Mouse (Mus musculus): Measurements from ENCODE around the gene Clk2. TPM values are rescaled to one million over a fixed set of nuclear protein-coding genes. Genes with fewer than 3 reads are reported as not detected.
A peak's percentile ranks its signal among the peaks of the same experiment; 100 is the strongest.

Gene Clk2
- polyA plus RNA-seq, 1 experiment from 2014 or later, result 25.3 TPM

DNA sequence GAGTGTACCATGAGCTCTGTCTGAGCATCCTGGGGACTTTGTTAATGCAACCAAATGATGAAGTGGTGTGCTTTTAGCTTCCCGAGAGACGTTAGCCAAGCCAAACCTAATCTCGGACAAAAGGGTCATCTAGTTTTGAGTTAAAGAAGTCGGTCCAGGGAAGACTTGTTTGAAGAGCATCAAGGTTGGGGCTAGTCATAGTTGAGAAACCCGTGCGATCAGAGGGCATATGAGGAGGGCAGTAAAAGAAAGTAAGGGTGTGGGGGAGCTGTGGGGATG, 13.5 kb downstream of the Clk2 start:
- no peaks in the 10 kb centered on the region for H3K9me3 ChIP-seq (ENCODE audit: control insufficient read depth, low read length)
- WGBS, result 4% methylated on average over 6 of the region's 6 CpGs
- peak overlapping the region; percentile 85 for H3K9ac ChIP-seq (ENCODE audit: low read length)
- DNase-seq (ENCODE audit: low spot score) (no peak), ATAC-seq (replicated peaks; ENCODE audit: low FRiP score, low TSS enrichment, low read depth) (no peak)
- no peaks in the 10 kb centered on the region for H3K27me3 ChIP-seq (replicated peaks; ENCODE audit: control insufficient read depth, insufficient read depth, low read length)
- peaks cover 12% of the 10 kb centered on the region for H3K4me1 ChIP-seq (replicated peaks; ENCODE audit: control insufficient read depth, insufficient read depth, low read length)
- peak overlapping the region; percentile 70; the same call in 1 of the 2 replicates for H3K27ac ChIP-seq (ENCODE audit: low read depth)
- H3K36me3 ChIP-seq (ENCODE audit: control insufficient read depth, insufficient read depth, low read length), result peaks cover 67% of the 10 kb centered on the region
- H3K4me3 ChIP-seq (ENCODE audit: low read depth, low read length), result peak overlapping the region; percentile 87
- peak overlapping the region; percentile 85 for H3K4me2 ChIP-seq (ENCODE audit: low read length)

DNA sequence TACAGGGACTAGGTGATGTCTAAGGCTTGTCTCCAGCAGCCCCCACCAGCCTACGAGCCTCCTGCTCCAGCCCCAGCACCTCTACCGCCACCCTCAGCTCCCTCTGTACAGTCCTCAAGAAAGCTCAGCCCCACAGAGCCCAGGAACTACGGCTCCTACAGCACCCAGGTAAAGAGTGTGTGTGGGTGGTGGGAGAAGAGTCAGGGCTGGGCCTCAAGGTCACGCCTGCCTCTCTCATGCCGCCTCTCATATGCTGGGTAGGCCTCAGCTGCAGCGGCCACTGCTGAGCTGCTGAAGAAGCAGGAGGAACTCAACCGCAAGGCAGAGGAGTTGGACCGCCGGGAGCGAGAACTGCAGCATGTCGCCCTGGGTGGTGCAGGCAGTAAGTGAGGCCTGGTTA, 14.5 kb downstream of the Clk2 start:
- ATAC-seq (replicated peaks; ENCODE audit: low FRiP score, low TSS enrichment, low read depth) (no peak), DNase-seq (ENCODE audit: low spot score) (no peak)
- Histone ChIP-seq H3K4me2 (ENCODE audit: low read length) (no peak overlapping the region), H3K9me3 (ENCODE audit: control insufficient read depth, low read length) (no peaks in the 10 kb centered on the region), H3K4me3 (ENCODE audit: low read depth, low read length) (no peak overlapping the region), H3K4me1 (replicated peaks; ENCODE audit: control insufficient read depth, insufficient read depth, low read length) (peaks cover 18% of the 10 kb centered on the region), H3K9ac (ENCODE audit: low read length) (no peak overlapping the region), H3K36me3 (ENCODE audit: control insufficient read depth, insufficient read depth, low read length) (peaks cover 57% of the 10 kb centered on the region), H3K27me3 (replicated peaks; ENCODE audit: control insufficient read depth, insufficient read depth, low read length) (no peaks in the 10 kb centered on the region), H3K27ac (ENCODE audit: low read depth) (no peak overlapping the region)
- 89% methylated on average over 11 of the region's 11 CpGs for WGBS

DNA sequence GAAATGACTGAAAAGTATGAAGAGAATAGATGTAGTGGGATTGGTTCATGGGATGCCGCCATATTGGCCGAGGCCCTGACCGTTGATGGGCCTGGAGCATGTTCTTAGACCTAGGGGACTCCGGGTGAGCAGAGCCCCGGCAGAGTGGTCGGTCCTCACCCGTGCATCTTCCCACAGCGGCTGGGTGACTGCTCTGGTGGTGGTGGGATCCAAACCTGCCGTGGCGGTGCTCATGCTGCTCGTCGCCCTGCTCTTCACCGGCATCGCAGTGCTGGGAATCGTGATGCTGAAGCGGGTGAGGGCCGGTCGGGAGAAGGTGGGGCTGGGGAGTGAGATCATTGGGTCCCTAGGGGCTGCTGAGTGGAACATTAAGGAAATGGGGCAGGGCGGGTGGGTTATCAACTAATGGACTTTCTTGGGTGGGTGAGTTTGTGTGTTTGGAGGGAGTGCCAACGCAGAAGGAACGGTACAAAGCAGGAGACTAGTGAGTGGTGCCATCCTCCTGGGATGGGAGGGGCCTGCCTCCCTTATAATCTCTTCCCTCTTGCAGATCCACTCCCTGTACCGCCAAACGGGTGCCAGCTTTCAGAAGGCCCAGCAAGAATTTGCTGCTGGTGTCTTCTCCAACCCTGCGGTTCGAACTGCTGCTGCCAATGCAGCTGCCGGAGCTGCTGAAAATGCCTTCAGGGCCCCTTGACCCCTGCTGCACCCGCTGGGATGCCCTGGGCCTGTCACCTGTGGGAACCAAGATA, 17.3 kb downstream of the Clk2 start:
- Histone ChIP-seq H3K9me3 (ENCODE audit: control insufficient read depth, low read length) (no peaks in the 10 kb centered on the region), H3K9ac (ENCODE audit: low read length) (no peak overlapping the region), H3K4me3 (ENCODE audit: low read depth, low read length) (no peak overlapping the region), H3K27me3 (replicated peaks; ENCODE audit: control insufficient read depth, insufficient read depth, low read length) (no peaks in the 10 kb centered on the region), H3K4me2 (ENCODE audit: low read length) (no peak overlapping the region), H3K36me3 (ENCODE audit: control insufficient read depth, insufficient read depth, low read length) (peaks cover 30% of the 10 kb centered on the region), H3K27ac (ENCODE audit: low read depth) (no peak overlapping the region), H3K4me1 (replicated peaks; ENCODE audit: control insufficient read depth, insufficient read depth, low read length) (peaks cover 28% of the 10 kb centered on the region)
- ATAC-seq (replicated peaks; ENCODE audit: low FRiP score, low TSS enrichment, low read depth), result no peak
- 90% methylated on average over 27 of the region's 27 CpGs for WGBS
- no peak for DNase-seq (ENCODE audit: low spot score)

DNA sequence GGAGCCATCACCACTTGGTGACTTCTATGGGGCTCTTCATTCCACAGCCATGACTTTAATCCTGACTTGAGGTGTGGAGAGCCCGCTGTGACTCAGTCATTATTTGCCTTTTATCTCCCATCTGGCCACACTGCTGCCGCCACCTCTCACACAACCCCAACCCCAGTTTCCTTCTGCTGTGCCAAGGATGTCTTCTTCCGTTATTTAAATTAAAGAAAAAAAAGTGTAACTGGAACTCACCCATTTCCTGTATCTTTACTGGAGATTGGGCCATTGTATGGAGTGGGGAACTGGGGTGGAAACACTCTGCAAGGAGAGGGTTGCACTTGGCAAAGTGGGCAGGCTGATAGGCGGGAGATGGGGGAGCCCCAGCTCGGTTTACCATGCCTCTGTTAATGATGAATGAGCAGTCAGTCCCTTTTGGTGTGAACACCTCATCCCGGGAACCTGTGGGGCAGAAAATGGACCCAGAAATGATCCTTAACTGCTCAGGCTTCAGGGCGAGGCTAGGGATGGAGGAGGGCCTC, 18.0 kb downstream of the Clk2 start:
- Histone ChIP-seq H3K4me3 (ENCODE audit: low read depth, low read length) (peak overlapping the region; percentile 54), H3K27ac (ENCODE audit: low read depth) (no peak overlapping the region), H3K36me3 (ENCODE audit: control insufficient read depth, insufficient read depth, low read length) (peaks cover 35% of the 10 kb centered on the region), H3K9me3 (ENCODE audit: control insufficient read depth, low read length) (no peaks in the 10 kb centered on the region), H3K4me2 (ENCODE audit: low read length) (peak overlapping the region; percentile 96), H3K9ac (ENCODE audit: low read length) (no peak overlapping the region; the same call in 1 of the 2 replicates), H3K27me3 (replicated peaks; ENCODE audit: control insufficient read depth, insufficient read depth, low read length) (no peaks in the 10 kb centered on the region), H3K4me1 (replicated peaks; ENCODE audit: control insufficient read depth, insufficient read depth, low read length) (peaks cover 28% of the 10 kb centered on the region)
- WGBS, result 39% methylated on average over 7 of the region's 7 CpGs
- DNase-seq (ENCODE audit: low spot score) (no peak), ATAC-seq (replicated peaks; ENCODE audit: low FRiP score, low TSS enrichment, low read depth) (peak; percentile 6; the same call in 1 of the 2 replicates)

DNA sequence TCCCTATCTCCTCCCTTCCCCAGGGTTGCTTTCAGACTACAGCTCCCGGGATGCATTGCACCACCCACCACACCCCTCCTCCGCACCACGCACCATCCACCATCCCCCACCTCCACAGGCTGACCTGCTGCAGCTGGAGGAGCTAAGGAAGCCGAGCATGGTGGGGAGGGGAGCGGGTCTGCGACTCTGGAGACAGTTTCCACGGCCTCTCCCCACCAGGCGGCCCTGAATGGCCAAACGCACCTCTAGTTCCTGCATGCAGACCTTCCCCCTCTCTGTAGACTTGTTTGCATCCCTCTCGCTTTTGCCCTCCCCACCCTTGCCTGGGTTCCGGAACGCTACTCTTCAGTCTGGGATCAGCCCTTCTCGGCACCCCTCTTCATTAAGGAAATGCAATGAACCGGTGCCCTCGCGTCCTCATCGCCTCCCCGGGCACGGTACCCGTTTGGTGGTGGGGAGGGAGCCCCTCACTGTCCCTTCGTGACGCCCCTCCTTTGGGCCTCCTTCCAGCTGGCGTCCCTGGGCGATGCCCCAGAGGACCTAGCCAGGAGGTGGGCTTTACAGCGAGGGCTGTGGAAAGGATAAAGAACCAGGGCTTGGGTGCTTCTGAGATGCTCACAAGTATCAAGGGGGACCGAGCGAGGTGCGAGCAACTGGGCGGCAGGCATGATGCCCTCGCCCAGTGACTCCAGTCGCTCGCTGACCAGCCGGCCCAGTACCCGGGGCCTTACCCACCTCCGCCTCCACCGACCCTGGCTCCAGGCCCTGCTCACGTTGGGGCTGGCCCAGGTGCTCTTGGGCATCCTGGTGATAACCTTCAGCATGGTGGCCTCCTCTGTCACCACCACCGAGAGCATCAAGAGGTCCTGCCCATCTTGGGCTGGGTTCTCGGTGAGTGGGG, 18.7 kb downstream of the Clk2 start, which contains the start of gene Fam189b:
Gene Fam189b, plus strand, starts transcription at position 86 of the 901 bp plus-strand sequence.
- peaks cover 37% of the 10 kb centered on the region for H3K36me3 ChIP-seq (ENCODE audit: control insufficient read depth, insufficient read depth, low read length)
- H3K4me2 ChIP-seq (ENCODE audit: low read length), result peak within 1 kb of the TSS; percentile 96
- H3K27me3 ChIP-seq (replicated peaks; ENCODE audit: control insufficient read depth, insufficient read depth, low read length), result no peaks in the 10 kb centered on the region
- DNase-seq (ENCODE audit: low spot score) (peak; percentile 93), ATAC-seq (replicated peaks; ENCODE audit: low FRiP score, low TSS enrichment, low read depth) (peak; percentile 88)
- H3K27ac ChIP-seq (ENCODE audit: low read depth), result peak within 1 kb of the TSS; percentile 77
- H3K9me3 ChIP-seq (ENCODE audit: control insufficient read depth, low read length), result no peaks in the 10 kb centered on the region
- peak within 1 kb of the TSS; percentile 54 for H3K4me3 ChIP-seq (ENCODE audit: low read depth, low read length)
- H3K9ac ChIP-seq (ENCODE audit: low read length), result peak within 1 kb of the TSS; percentile 82
- WGBS, result 6% methylated on average over 39 of the region's 39 CpGs
- peaks cover 24% of the 10 kb centered on the region for H3K4me1 ChIP-seq (replicated peaks; ENCODE audit: control insufficient read depth, insufficient read depth, low read length)

DNA sequence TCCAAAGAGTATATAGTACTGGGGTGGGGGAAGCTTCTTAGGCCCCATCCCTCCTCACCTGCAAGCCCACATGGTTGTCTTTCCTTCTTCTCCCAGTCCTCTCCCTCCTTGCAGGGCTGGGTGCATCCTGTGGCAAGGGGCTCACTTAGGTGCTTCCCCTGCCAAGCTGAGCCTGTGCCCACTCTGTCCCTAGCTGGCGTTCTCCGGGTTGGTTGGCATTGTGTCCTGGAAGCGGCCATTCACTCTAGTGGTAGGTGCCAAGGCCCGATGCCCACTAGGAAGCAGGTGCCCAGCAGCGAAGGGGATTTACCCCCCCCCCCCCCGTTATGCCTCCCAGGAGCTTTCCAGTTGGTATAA, 19.3 kb downstream of the Clk2 start:
- peak overlapping the region; percentile 96 for H3K4me2 ChIP-seq (ENCODE audit: low read length)
- peaks cover 18% of the 10 kb centered on the region for H3K4me1 ChIP-seq (replicated peaks; ENCODE audit: control insufficient read depth, insufficient read depth, low read length)
- H3K27me3 ChIP-seq (replicated peaks; ENCODE audit: control insufficient read depth, insufficient read depth, low read length), result no peaks in the 10 kb centered on the region
- H3K9me3 ChIP-seq (ENCODE audit: control insufficient read depth, low read length), result no peaks in the 10 kb centered on the region
- DNase-seq (ENCODE audit: low spot score) (no peak), ATAC-seq (replicated peaks; ENCODE audit: low FRiP score, low TSS enrichment, low read depth) (no peak)
- peaks cover 37% of the 10 kb centered on the region for H3K36me3 ChIP-seq (ENCODE audit: control insufficient read depth, insufficient read depth, low read length)
- H3K27ac ChIP-seq (ENCODE audit: low read depth), result no peak overlapping the region
- H3K4me3 ChIP-seq (ENCODE audit: low read depth, low read length), result peak overlapping the region; percentile 54
- peak overlapping the region; percentile 82 for H3K9ac ChIP-seq (ENCODE audit: low read length)
- 75% methylated on average over 6 of the region's 6 CpGs for WGBS

DNA sequence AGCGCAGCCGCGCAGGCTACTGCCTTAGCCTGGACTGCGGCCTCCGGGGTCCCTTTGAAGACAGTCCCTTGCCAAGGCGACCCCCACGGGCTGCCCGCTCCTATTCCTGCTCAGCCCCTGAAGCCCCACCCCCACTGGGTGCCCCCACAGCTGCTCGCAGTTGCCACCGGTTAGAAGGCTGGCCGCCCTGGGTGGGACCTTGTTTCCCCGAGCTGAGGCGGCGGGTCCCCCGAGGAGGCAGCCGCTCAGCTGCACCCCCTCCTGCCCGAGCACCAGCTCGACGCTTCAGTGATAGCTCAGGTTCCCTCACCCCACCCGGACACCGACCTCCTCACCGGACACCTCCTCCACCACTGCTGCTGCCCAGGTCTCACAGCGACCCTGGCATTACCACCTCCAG, 22.6 kb downstream of the Clk2 start:
- no peak overlapping the region for H3K9ac ChIP-seq (ENCODE audit: low read length)
- peaks cover 15% of the 10 kb centered on the region for H3K4me1 ChIP-seq (replicated peaks; ENCODE audit: control insufficient read depth, insufficient read depth, low read length)
- WGBS, result 63% methylated on average over 23 of the region's 23 CpGs

DNA sequence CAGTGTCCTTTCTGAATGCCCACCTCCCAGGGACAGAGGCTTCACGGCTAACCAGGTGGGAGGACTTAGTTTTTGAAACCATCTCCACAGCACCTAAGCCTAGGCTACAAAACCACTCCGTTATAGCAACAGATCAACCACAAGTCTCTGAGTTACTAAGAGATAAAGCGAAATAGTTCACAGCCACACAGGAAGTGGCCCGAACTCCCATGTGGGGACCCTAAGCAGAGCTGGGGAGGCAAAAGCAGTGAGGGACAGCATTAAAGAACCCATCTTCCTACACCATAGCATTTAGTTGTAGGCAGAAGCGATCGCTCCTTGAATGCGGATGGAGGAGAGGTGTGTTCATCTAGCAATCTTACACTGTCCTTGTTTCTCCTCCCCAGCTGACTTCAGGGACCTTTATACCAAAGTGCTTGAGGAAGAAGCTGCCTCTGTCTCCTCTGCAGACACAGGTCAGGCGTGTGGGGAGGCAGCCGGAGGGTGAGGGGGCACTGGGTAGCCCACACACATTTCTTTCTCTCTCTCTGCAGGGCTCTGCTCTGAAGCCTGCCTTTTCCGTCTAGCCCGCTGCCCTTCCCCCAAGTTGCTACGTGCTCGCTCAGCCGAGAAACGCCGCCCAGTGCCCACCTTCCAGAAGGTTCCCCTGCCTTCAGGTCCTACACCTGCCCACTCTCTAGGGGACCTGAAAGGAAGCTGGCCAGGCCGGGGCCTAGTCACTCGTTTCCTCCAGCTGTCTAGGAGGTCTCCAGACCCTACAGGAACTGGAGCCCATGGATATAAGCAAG, 23.3 kb downstream of the Clk2 start:
- Histone ChIP-seq H3K9ac (ENCODE audit: low read length) (no peak overlapping the region), H3K4me2 (ENCODE audit: low read length) (no peak overlapping the region), H3K4me1 (replicated peaks; ENCODE audit: control insufficient read depth, insufficient read depth, low read length) (peaks cover 15% of the 10 kb centered on the region), H3K36me3 (ENCODE audit: control insufficient read depth, insufficient read depth, low read length) (peaks cover 7% of the 10 kb centered on the region; the same call in 1 of the 2 replicates), H3K27ac (ENCODE audit: low read depth) (no peak overlapping the region), H3K9me3 (ENCODE audit: control insufficient read depth, low read length) (no peaks in the 10 kb centered on the region), H3K4me3 (ENCODE audit: low read depth, low read length) (no peak overlapping the region), H3K27me3 (replicated peaks; ENCODE audit: control insufficient read depth, insufficient read depth, low read length) (no peaks in the 10 kb centered on the region)
- no peak for DNase-seq (ENCODE audit: low spot score)
- no peak for ATAC-seq (replicated peaks; ENCODE audit: low FRiP score, low TSS enrichment, low read depth)
- 83% methylated on average over 18 of the region's 18 CpGs for WGBS

More for the DNA sequence above, 22.6 kb downstream of the Clk2 start:
- H3K4me2 ChIP-seq (ENCODE audit: low read length), result no peak overlapping the region
- no peak overlapping the region for H3K27ac ChIP-seq (ENCODE audit: low read depth)
- H3K36me3 ChIP-seq (ENCODE audit: control insufficient read depth, insufficient read depth, low read length), result peaks cover 7% of the 10 kb centered on the region
- no peaks in the 10 kb centered on the region for H3K9me3 ChIP-seq (ENCODE audit: control insufficient read depth, low read length)
- H3K27me3 ChIP-seq (replicated peaks; ENCODE audit: control insufficient read depth, insufficient read depth, low read length), result no peaks in the 10 kb centered on the region
- H3K4me3 ChIP-seq (ENCODE audit: low read depth, low read length), result no peak overlapping the region
- ATAC-seq (replicated peaks; ENCODE audit: low FRiP score, low TSS enrichment, low read depth) (no peak), DNase-seq (ENCODE audit: low spot score) (no peak)

All from intestine, embryonic 14.5 days (tissue).